Mouse (Mus musculus): ENCODE data around the gene Srebf1. TPM values are rescaled to one million over a fixed set of nuclear protein-coding genes. Genes with fewer than 3 reads are reported as not detected.

Srebf1 gene
- 151 and 152 TPM in 2 replicates for total RNA-seq (2014; rRNA removed)
- 477 and 580 TPM in 2 replicates for polyA plus RNA-seq (2012; rRNA removed)

DNA sequence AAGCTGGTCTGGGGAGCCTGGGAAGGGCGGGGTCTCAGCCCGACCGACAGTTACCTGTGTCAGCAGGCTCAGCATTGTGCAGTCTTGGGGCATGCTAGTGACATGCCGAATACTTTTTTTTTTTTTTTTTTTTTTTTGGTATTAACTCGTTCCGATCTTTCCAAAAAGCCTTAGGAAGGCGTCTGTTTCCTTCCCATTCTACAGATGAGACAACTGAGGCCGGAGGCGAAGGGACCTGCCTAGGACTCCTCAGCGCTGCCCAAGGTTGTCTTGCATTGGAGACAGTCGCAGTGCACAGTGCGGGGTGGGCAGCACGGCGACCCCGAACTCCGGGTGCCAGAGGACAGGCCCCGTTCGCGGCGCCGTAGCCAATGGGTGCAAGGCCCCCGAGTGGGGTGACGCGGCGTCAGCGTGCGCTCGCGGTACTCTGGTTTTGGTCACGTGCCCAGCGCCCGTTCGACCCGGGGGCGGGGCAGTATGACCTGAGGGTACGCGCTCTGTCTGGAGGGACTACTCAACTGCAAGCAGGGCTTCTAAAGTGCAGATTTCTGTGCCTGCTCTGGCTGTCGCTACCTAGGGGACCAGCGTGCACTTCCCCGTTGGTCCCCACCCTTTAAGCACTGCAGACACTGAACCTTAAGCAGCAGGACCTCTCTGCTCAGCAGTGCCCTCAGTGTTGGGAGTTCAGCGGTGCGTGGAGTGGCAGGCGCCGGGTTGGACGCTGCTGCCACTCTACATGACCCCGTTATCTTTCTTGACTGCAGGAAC lies at the start of gene Srebf1:
Gene Srebf1, minus strand, starts transcription at position 113 of the 768 bp plus-strand sequence.
- Histone ChIP-seq H3K4me3 (ENCODE audit: insufficient read depth, low read depth, low read length) (peak within 1 kb of the TSS; percentile 72), H3K27me3 (ENCODE audit: control insufficient read depth, insufficient read depth, low read length) (no peaks in the 10 kb centered on the region), H3K27ac (replicated peaks; ENCODE audit: insufficient read depth, low read depth, low read length) (peak within 1 kb of the TSS; percentile 96), H3K4me1 (ENCODE audit: control insufficient read depth, insufficient read depth, low read length) (peaks cover 38% of the 10 kb centered on the region), H3K79me2 (ENCODE audit: control insufficient read depth, insufficient read depth, low read length) (peaks cover 25% of the 10 kb centered on the region), H3K36me3 (ENCODE audit: control insufficient read depth, insufficient read depth, low read length) (no peaks in the 10 kb centered on the region), H3K9ac (ENCODE audit: low read depth, low read length) (peak within 1 kb of the TSS; percentile 87)
- peak; percentile 82 for DNase-seq (ENCODE audit: extremely low read depth, low read depth, low spot score)
- TF ChIP-seq CTCF (IDR thresholded peaks at IDR 0.05; ENCODE audit: low read depth, low read length) (peak; percentile 35), POLR2A (IDR thresholded peaks at IDR 0.05; ENCODE audit: extremely low read depth, insufficient read depth, low read length) (peak; percentile 59; the same call in 1 of the 2 replicates)
- WGBS = 2% methylated on average over 46 of the region's 46 CpGs

DNA sequence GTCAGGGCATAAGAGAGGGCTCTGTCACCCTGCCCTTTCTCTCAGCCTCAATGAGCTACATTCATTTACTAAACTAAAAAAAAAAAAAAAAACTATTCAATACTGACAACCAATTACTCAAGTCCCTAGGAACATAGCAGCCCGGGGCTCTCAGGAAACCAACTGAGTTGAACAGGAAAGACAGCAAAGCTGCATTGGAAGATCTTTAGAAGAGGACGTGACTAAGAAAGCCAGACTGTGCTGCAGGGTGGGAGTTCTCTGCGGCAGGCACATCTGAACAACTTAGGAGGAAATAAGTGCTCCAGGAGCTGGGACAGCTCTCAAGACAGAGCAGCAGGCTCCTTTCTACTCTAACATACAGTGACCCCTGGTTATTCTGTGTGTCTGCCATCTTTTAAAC lies 46.2 kb upstream of the Srebf1 start:
- no peak overlapping the region for H3K27ac ChIP-seq (replicated peaks; ENCODE audit: insufficient read depth, low read depth, low read length)
- H3K27me3 ChIP-seq (ENCODE audit: control insufficient read depth, insufficient read depth, low read length) = no peaks in the 10 kb centered on the region
- no peak for TF ChIP-seq CTCF (IDR thresholded peaks at IDR 0.05; ENCODE audit: low read depth, low read length)
- no peak for TF ChIP-seq POLR2A (IDR thresholded peaks at IDR 0.05; ENCODE audit: extremely low read depth, insufficient read depth, low read length)
- no peak for DNase-seq (ENCODE audit: extremely low read depth, low read depth, low spot score)
- no peaks in the 10 kb centered on the region for H3K79me2 ChIP-seq (ENCODE audit: control insufficient read depth, insufficient read depth, low read length)
- no peak overlapping the region for H3K4me3 ChIP-seq (ENCODE audit: insufficient read depth, low read depth, low read length)
- peaks cover 1% of the 10 kb centered on the region for H3K4me1 ChIP-seq (ENCODE audit: control insufficient read depth, insufficient read depth, low read length)
- WGBS = 79% methylated on average over 3 of the region's 3 CpGs
- H3K36me3 ChIP-seq (ENCODE audit: control insufficient read depth, insufficient read depth, low read length) = peaks cover 10% of the 10 kb centered on the region; the same call in 1 of the 2 replicates
- no peak overlapping the region for H3K9ac ChIP-seq (ENCODE audit: low read depth, low read length)

DNA sequence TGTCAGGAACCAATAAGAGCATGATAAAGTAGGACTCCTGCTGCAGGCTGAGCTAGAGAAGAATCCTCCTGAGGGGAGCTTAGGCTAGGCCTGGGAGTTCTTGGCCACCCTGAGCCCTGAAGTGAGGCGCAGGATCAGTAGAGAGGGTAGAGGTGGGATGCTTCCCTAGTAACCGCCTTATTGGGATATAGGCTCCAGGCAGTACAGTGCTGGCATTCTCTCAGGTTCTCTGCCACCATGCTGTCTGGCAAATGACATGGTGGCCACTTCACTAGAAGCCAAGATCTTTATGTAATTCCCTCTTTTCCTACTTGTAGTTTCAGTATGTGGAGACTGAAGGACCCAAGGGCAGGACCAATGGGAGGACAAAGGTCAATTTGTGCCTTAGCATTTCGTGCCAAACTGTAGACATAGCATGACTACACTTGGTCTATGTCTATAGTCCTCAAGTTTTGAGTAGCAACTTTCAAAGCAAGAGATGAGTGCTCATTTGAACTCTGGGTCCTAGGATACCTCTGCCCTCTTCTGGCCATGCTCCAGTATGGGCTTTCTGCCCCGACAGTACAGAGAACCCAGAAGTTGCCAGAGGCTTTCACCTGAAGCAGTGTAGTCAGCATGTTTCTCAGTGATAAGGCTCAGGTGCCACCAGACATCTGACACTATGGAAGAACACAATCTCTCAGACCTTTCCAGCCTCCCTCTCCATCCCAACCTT lies 43.0 kb upstream of the Srebf1 start:
- 60% methylated on average over 4 of the region's 4 CpGs for WGBS
- DNase-seq (ENCODE audit: extremely low read depth, low read depth, low spot score) = peak; percentile 46
- Histone ChIP-seq H3K27ac (replicated peaks; ENCODE audit: insufficient read depth, low read depth, low read length) (no peak overlapping the region), H3K9ac (ENCODE audit: low read depth, low read length) (no peak overlapping the region), H3K27me3 (ENCODE audit: control insufficient read depth, insufficient read depth, low read length) (no peaks in the 10 kb centered on the region), H3K4me3 (ENCODE audit: insufficient read depth, low read depth, low read length) (no peak overlapping the region), H3K79me2 (ENCODE audit: control insufficient read depth, insufficient read depth, low read length) (no peaks in the 10 kb centered on the region), H3K4me1 (ENCODE audit: control insufficient read depth, insufficient read depth, low read length) (no peaks in the 10 kb centered on the region; the same call in 1 of the 2 replicates), H3K36me3 (ENCODE audit: control insufficient read depth, insufficient read depth, low read length) (peaks cover 10% of the 10 kb centered on the region; the same call in 1 of the 2 replicates)
- TF ChIP-seq POLR2A (IDR thresholded peaks at IDR 0.05; ENCODE audit: extremely low read depth, insufficient read depth, low read length) = no peak
- no peak for TF ChIP-seq CTCF (IDR thresholded peaks at IDR 0.05; ENCODE audit: low read depth, low read length)

DNA sequence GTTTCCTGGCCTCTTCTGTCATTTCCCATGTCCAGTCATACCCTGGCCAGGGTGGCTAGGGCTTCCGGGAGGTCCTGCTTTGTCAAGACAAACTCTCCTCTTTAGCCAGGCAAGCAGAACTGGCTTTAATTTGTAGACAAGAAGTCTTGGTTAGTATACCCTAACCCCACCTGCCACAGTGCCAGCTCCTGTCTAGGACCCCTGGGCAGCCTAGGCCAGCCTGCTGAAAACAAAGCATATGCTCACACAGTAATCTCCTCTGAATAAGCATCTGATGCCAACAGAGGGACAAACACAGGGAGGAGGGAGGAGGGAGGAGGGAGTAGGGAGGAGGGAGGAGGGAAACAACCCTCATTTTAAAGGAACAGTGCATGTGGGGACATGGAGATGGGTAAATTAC lies 42.3 kb upstream of the Srebf1 start:
- Histone ChIP-seq H3K9ac (ENCODE audit: low read depth, low read length) (no peak overlapping the region), H3K4me1 (ENCODE audit: control insufficient read depth, insufficient read depth, low read length) (no peaks in the 10 kb centered on the region; the same call in 1 of the 2 replicates), H3K27ac (replicated peaks; ENCODE audit: insufficient read depth, low read depth, low read length) (no peak overlapping the region), H3K79me2 (ENCODE audit: control insufficient read depth, insufficient read depth, low read length) (no peaks in the 10 kb centered on the region), H3K36me3 (ENCODE audit: control insufficient read depth, insufficient read depth, low read length) (peaks cover 5% of the 10 kb centered on the region; the same call in 1 of the 2 replicates), H3K4me3 (ENCODE audit: insufficient read depth, low read depth, low read length) (no peak overlapping the region), H3K27me3 (ENCODE audit: control insufficient read depth, insufficient read depth, low read length) (no peaks in the 10 kb centered on the region)
- DNase-seq (ENCODE audit: extremely low read depth, low read depth, low spot score) = no peak
- TF ChIP-seq CTCF (IDR thresholded peaks at IDR 0.05; ENCODE audit: low read depth, low read length) (no peak), POLR2A (IDR thresholded peaks at IDR 0.05; ENCODE audit: extremely low read depth, insufficient read depth, low read length) (no peak)
- WGBS = 83% methylated on average over 1 of the region's 1 CpGs

DNA sequence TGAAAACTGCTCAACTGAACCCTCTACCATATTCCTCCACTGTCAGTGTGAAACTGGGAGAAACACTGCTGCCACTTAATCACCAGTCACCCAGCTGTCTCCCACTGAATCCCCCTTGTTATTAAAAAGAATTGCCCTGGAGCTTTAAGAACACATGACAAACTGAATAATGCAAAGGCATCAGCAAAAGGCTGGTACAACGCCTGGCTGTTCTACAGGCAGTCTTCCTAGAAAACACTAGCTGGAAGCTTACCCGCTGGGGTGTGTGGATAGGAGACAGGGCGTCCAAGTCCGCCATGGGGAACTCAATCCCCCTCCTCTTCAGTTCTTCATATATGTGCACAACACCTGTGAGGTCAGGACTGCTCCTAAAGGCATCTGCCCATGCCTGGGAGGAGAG lies 40.0 kb upstream of the Srebf1 start:
- no peak for TF ChIP-seq POLR2A (IDR thresholded peaks at IDR 0.05; ENCODE audit: extremely low read depth, insufficient read depth, low read length)
- no peak for TF ChIP-seq CTCF (IDR thresholded peaks at IDR 0.05; ENCODE audit: low read depth, low read length)
- Histone ChIP-seq H3K4me3 (ENCODE audit: insufficient read depth, low read depth, low read length) (no peak overlapping the region), H3K27me3 (ENCODE audit: control insufficient read depth, insufficient read depth, low read length) (no peaks in the 10 kb centered on the region), H3K9ac (ENCODE audit: low read depth, low read length) (no peak overlapping the region), H3K4me1 (ENCODE audit: control insufficient read depth, insufficient read depth, low read length) (no peaks in the 10 kb centered on the region; the same call in 1 of the 2 replicates), H3K79me2 (ENCODE audit: control insufficient read depth, insufficient read depth, low read length) (no peaks in the 10 kb centered on the region), H3K27ac (replicated peaks; ENCODE audit: insufficient read depth, low read depth, low read length) (no peak overlapping the region), H3K36me3 (ENCODE audit: control insufficient read depth, insufficient read depth, low read length) (peaks cover 3% of the 10 kb centered on the region; the same call in 1 of the 2 replicates)
- WGBS = 94% methylated on average over 4 of the region's 4 CpGs
- DNase-seq (ENCODE audit: extremely low read depth, low read depth, low spot score) = no peak

Measured in liver, adult 2 months (tissue).